Mouse (Mus musculus) common myeloid progenitor, adult 5-6 weeks (primary cell): ENCODE data around the gene Sgta. TPM values are rescaled to one million over a fixed set of nuclear protein-coding genes. Genes with fewer than 3 reads are reported as not detected.
"Not testable (repeated sequence)": the region's sequence is repeated elsewhere in the genome, so short reads cannot be mapped to it uniquely, and the experiment has no call there.

Experiments used
- ATAC-seq: replicated peaks from 2 replicates; pipeline ENCODE4 v1.8.0; 2016; ENCODE audit warnings: low read depth, mild to moderate bottlenecking, moderate TSS enrichment, inconsistent platforms; ENCODE audit not compliant: poor library complexity, severe bottlenecking
- total RNA-seq: library from RNA; stranded (forward); fragments of 200-1000, 187-1606 nt; gene quantifications from 2 replicates; pipeline ENCODE4 v1.2.3, GENCODE M21; 2017

The Sgta gene
- total RNA-seq, 1 experiment from 2014 or later: 43.1 TPM

DNA sequence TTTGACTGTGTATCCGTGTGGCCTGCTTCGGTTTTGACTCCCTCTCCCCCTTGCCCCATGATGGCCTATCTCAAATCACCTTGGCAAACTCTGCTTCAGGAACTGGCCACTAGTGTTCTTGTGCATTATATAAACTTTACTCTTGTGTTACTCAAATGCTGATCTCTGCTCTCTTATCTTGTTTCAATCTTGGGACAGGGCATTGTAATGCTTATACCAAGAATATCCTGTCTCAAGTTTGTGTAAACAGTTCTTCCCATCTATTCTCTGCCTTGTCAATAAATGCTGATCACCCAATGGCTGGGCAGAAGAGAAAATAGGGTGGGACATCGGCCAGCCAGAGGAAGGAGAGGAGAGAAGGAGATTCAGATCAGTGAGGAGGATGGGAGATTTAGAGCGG, 2.7 kb upstream of the Sgta start:
- ATAC-seq: no peak

DNA sequence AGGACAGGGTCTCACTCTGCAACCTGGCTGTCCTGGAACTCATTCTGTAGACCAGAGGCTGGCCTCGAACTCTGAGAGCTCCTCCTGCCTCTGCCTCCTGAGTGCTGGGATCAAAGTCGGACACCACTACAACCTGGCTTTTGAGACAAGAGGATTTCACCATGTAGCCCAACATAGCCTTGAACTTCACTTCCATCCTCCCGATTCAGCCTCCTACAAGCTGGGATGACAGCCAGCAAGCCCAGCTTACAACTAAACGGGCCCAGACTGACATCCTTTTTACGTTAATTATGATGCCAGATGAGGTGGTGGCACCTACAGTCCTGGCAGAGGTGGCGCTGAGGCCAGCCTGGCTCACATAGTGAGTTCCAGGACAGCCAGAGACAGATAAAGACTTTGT, 1.1 kb downstream of the Sgta start:
- no peak for ATAC-seq

DNA sequence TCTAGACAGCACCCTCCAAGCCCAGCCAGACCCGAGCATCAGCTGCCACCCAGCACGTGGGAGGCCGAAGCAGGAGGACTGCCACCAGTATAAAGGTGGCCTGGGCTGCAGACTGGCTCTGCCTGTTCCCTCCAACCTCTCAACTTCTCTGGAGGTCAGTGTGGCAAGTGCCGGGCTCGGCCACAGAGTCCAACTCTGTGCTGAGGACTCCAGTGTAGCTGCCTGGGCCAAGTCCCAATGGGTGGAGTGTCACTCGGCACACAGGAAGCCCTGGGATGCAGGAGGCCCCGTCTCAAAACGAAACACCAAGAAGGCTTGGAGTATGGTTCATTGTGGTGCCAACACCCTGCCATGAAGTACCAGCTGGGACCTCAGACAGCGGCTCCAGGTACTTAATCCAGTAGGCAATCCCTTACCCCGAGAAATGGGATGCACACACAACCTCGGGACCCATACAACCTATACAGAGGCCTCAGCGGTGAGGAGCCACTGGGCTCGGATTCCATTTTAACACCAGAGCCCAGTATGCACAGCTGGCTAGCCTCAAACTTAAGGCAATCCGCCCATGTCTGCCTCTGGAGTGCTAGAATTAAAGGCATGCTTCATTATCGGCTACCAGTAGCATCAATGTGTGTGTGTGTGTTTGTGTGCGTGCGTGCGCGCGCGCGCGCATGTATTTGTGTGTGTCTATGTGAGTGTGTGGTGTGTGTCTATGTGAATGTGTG, 2.4 kb downstream of the Sgta start:
- no peak for ATAC-seq

DNA sequence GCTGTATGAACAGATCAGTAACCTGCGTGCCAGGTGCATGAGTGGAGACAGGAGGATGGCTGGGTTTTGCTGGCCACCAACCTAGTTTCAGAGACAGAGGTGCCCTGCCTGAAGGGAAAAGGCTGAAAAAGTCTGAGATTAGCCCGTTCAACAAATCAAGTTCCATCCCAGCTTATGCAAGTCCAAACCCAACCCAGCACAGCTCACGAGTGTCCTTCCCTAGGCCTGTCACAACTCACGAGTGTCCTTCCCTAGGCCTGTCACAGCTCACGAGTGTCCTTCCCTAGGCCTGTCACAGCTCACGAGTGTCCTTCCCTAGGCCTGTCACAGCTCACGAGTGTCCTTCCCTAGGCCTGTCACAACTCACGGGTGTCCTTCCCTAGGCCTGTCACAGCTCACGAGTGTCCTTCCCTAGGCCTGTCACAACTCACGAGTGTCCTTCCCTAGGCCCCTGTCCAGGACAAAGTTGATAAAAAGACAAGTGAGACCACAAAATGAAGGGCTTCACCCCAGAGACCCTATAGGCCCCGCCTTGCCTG, 4.1 kb downstream of the Sgta start:
- ATAC-seq: not testable (repeated sequence)

DNA sequence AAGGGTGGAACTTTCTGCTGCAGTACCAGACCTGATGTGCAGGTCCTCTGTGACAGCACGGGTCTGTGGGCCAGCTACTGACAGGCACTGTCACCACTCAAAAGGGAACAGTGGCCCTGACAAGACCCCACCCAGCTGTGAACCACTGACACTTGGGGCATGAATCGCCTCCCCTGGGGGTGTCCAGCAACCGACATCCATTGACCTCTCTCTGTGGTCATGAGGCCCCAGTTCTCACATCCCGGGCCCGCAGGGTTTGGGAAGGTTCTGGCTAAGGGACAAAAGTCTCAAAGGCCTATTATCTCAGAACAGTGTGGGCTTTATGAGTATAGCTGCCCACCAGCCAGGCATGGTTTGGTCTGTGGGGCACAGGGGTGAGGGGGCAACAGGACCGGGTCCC, 4.8 kb downstream of the Sgta start:
- no peak for ATAC-seq

DNA sequence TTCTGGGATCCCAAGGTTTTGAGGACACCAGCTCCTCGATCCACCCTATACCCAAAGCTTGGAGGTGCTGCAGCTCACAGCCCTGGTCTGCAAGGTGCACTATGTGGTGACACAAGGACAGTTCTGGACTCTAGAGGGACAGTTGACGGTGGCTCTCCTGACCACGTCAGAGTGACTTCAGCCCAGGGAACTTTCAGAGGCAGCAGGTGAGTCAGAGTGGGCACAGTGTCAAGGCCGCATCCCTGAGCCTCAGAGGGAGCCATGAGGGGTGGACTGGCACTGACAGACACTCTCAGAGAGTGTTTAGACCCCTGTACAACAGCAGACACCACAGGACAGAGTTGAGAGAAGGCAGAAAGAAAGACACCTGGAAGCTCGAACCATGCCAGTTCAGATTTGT, 7.4 kb downstream of the Sgta start:
- no peak for ATAC-seq

DNA sequence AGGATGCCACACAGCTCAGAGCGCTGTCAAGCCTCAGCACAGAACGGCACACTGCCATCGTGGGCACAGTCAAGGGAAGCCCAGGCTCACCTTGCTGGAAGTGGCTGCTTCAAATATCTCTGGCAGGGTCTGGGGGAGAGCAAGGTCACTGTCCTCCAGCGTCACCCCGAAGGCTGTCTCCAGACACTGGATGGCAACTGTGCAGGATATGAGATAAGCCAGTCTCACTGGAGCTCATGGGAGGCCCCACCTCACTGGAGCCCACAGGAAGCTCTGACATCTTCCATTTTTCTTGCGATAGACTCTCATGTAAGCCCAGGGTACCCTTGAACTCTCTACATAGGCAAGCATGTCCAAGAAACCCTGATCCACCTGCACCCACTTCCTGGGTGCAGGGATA, 8.8 kb downstream of the Sgta start:
- ATAC-seq: peak; percentile 70

DNA sequence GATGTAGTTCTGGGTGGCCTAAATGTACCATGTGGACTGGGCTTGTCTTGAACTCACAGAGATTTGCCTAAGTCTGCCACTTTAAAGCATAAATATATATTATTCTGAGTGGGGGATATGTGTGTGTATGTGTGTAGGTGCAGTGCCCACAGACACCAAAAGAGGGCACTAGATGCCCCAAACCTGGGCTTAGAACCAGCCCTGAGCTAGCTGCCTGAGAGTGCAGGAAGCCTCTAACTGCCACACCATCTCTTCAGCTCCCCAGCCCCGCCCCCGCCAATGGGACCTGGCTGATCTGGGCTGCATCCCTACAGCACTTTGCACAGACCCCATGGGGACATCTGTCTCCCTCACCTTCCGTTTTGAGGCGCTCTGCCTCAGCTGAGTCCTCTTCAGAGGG, 9.3 kb downstream of the Sgta start:
- peak; percentile 52 for ATAC-seq

DNA sequence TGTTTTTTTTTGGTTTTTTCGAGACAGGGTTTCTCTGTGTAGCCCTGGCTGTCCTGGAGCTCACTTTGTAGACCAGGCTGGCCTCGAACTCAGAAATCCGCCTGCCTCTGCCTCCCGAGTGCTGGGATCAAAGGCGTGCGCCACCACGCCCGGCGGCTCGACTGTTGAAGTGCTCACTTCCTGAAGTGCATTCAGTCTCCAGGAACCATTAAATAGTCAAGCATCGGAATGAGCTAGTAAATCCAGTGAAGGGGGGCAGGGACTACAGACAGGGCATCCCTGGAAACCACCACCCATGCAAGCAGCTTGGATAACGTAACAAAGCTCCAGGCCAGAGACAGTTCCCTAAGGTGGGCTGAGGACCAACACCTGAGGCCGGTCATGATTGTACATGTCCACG, 14.7 kb downstream of the Sgta start:
- ATAC-seq: not testable (repeated sequence)

DNA sequence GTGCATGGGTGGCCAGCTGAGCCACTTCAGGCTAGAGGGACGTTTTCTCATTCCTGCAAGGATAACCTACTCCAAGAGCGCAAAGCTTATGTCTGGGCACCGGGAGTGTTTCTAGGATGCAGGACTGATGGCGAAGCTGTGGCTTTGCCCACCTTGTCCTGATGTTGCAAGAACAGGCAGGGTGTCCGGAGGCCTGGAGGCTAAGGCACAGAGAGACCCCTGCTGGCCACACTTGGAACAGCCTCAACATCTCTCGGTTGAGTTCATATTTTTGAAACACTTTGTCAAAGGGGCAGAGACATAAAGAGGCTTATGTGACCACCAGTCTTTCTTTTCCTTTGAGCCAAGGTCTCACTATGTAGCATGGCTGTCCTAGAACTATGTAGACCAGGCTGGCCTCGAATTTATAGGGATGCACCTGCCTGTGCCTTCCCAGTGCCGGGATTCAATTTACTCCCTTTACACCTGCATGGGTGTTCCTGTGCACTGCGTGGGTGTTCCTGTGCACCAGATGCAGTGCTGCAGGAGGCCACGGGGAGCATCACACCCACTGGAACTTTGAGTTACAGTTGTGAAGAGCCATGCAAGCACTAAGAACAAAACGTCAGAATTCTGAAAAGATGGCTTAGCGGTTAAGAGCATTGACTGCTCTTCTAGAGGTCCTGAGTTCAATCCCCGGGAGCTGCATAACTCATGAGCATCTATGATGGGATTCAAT, 18.4 kb downstream of the Sgta start:
- ATAC-seq: peak; percentile 48; the same call in 1 of the 2 replicates

DNA sequence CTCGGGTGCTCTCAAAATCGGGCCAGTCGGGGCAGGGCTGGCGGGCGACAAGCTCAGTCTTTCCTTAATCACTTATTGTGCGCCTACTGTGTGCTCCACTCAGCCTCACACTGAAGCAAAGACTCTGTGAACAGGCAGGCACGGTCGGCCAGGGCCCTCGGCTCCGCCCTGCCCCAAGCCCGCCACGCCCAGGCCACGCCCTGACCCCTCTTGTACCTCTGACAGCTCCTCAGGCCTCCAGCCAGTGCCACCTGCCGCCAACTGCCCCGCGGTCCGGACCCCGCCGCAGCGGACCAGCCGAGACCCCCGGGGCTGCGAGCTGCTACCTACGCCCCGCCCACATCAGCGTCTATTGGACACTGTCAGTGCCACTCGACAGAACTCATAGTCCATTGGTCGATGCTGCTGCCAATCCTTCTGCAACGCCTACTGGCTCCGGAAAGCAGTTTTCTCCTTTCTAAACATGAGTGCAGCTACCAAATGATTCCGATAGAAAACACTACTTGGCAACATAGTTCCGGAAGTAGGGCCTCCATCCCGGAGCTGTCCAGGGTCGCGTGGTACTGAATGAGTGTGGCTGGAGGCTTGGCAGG, 22.9 kb downstream of the Sgta start, which contains the start of gene Slc39a3:
Gene Slc39a3, minus strand, starts transcription at position 439 of the 593 bp plus-strand sequence.
- peak; percentile 96 for ATAC-seq

DNA sequence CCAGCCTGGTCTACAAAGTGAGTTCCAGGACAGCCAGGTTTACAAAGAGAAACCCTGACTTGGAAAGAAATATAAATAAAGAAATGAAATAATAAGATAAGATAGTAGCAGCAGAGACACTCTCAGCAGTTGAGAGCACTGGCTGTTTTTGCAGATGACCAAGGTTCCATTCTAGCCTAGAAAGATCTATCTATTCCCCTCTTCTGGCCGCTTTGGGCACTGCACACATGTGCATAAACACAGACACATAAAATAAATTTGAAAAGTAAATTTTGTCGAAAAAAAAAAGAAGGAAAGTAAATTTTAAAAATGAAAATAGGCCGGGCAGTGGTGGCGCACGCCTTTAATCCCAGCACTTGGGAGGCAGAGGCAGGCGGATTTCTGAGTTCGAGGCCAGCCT, 23.7 kb downstream of the Sgta start:
- ATAC-seq: no peak

DNA sequence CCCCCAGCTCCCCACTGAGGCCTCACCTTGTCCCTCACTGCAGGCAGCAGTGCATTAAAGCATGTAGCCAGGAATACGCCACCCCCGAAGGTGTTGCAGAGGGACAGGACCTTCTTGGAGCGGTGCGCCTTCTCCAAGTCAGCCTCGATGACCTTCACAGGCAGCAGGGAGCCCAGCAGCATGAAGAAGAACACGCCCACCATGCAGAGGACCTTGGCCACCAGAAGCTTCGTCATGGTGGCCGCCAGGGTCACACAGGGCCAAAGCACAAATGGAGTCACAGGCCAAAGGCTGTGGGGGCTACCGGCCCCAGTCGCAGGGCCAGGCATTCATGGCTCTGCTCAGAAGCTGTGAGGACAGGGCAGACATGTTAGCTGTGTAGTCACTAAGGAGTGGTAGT, 26.4 kb downstream of the Sgta start:
- ATAC-seq: no peak

DNA sequence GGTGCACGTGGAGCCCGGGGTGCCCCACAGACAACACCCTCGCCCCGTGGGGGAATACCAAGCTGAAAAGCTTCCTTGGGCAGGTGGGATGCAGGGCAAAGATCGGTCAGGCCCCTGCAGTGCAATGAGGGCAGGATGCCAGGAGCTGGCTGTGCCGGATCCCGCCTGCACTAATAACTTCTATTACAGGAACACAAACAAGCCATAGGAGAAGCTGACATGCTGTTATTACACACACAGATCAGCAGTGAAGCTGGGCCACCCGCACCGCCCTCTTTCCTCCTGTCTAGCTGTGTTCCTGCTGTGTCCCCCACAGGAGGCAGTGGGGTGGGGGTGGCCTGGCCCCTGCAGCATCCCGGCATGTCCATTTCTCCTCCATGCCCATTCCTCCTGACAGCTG, 30.9 kb downstream of the Sgta start:
- ATAC-seq: no peak

DNA sequence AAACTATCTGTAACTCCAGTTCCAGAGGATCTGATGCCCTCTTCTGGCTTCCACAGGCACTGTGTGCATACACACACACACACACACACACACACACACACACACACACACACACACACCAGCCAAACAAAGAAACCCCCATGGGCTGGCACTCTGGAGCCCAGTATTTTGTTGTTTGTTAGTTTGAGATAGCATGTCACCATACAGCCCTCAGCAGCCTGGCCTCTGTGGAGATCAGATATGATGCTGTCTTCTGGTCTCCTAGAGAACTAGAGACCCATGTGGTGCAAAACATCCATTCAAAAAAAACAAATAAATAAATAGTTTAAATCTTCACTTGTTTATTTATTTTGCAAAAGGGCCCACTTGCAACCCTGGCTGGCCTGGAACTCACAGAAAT, 31.8 kb downstream of the Sgta start:
- ATAC-seq: no peak

DNA sequence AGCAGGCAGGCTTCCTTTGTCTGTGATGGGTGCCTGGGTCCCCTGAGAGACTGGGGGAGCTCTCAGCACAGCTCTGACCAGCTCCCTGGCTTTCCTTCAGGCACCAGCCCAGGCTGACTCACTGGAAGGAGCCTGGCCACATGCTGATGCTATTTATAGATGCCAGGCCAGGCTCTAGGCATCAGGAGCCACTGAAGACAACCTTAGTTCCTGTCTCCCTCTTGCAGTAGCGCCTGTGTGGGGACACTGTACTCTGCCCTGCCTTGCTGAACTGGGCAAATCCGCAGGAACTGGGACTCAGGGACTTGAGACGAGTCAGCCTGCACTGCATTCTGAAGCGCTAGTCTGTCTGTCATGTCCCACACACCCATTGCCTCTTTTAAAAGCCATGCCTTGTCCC, 32.6 kb downstream of the Sgta start:
- no peak for ATAC-seq

DNA sequence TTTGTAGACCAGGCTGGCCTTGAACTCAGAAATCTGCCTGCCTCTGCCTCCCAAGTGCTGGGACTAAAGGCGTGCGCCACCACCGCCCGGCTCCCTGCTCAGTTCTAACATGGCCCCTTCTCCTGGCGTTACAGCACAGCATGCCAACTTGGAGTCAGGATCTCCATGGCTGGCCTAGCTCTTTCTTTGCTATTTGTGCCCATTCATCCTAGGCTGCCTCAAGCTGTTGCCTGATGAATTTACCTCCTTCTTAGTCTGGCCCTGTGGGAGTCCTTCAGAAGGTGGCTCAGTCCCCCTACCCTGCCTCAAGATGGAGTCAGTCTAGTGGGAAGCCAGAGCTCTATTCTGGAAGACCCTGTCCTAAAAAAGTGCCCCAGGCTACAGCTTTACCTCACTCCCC, 33.1 kb downstream of the Sgta start:
- ATAC-seq: no peak

DNA sequence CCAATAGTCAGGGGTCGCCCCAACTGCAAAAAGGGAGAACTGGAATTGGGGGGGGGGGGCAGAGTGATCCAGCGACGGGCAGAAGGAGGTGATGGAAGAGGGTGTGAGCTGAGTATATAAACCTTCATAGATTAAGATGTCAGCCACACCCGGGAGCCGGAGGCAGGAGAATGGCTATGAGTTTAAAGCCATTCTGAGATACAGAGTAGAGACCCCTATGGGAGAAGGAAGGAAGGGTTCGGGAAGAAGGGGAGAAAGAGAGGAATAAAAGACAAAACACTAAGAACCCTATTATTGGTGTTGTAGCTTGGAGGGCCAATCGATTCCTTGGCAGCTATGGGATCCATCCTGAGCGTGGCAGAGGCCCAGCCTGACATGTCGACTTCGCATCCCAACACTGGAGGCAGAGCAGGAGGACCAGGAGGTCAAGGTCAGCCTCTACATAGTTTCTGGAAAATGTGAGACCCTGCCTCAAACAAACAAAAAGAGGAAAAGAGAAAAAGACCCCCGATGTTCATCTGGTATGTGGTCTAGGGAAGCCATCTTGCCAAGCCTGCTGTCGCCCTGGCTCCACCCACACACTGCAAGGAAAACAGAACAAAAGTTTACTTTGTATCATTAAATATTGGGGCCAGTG, 34.2 kb downstream of the Sgta start, which contains the start of gene Diras1:
Gene Diras1, minus strand, starts transcription at position 24 of the 637 bp plus-strand sequence.
- ATAC-seq: no peak

DNA sequence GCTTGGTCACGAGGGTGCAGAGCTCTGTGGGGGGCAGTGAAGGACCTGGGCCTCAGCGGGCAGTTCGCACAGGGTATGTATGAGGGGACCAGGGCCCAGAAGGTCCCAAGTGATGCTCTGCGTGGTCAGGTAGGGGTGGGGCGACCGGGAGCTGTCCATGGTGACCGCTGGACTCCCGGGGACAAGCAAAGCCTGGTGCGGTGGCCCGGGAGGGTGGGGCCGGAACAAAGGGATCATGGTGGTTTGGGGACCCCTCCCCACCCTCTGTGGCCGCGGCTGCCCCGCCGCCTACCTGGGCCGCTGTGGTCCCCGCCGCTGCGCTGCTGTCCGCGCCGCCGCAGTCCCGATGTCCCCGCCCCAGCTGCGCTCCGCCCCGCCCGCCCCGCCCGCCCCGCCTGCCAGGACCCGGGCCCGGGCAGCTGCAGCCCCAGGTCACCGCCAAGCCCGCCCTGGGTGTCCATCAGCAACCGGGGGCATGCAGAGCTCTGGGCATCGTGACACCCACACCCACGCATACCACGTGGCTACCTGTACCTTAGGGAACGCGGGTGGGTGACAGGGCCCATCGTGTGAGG, 34.8 kb downstream of the Sgta start:
- 0 out of 2 replicates have a peak, but pooled peaks have one; percentile 13 for ATAC-seq

DNA sequence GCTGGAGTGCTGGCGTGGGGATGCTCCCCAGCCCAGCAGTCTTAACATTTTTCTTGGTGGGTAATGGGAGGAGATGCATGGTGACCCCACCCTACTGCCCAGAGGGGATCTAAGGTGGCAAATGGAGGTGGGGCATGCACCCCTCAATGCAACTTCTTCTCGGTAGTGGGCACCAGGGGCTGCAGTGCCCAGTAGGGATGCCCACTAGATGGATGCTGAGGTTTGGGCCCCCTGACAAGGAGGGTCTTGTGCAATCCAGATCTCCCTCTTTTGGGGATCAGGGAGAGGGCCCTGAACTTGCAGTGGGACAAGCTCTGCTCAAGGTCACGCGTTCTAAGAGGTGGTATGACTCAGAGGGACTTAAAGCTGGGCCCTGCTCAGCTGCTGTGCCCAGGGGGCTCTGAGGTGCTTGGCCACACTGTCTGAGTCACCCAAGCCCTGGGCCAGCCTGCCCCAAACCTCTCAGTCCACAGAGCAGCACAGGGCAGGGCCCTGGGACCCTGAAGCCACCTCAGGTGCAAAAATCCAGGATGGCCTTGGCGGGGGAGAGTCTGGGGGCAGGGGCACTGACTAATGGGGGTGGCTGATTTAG, 35.5 kb downstream of the Sgta start:
- ATAC-seq: no peak
